Mouse (Mus musculus) liver, embryonic 14.5 days (tissue): Measurements from ENCODE around the gene Ptp4a2.

Experiments
- CTCF ChIP-seq: IDR thresholded peaks from 2 replicates; pipeline ENCODE4 v1.5.1; 2016; ENCODE audit warnings: antibody characterized with exemption, low read depth, control low read depth
- EP300 ChIP-seq: IDR thresholded peaks from 2 replicates; pipeline ENCODE4 v1.6.1; 2016; ENCODE audit warnings: antibody characterized with exemption, low read depth

DNA sequence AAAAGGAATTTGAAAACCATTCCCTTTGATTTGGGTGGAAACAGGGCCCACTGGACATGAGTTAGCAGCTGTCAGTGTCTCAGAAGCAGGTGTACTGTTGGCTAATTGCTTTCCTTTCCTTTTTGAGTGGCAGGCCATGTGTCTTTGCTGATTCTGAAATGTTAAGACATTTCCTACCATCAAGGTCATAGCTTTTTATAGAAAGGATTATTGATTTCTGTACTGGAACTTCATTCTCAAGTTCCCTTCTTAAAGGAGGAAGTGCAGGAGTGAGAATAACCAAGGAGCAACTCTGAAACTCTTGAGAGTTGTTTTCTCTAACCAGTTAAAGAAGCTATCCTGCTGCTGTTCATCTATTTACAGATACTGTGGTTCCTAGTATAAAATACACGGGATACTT lies 18.8 kb downstream of the Ptp4a2 start:
- TF ChIP-seq CTCF (no peak), EP300 (no peak)
